Mouse (Mus musculus) kidney, adult 2 months (tissue): ENCODE results near the gene Hsp90aa1.

Source experiments
- CTCF ChIP-seq: fragments of 200-500 bp; conservative IDR thresholded peaks from 2 replicates; pipeline ENCODE4 v1.5.1; 2011; ENCODE audit warnings: low read depth, mild to moderate bottlenecking, control low read depth, low read length, moderate library complexity, mixed read lengths; ENCODE audit not compliant: insufficient read depth, insufficient read length
- POLR2A ChIP-seq: fragments of 200-500 bp; IDR thresholded peaks from one replicate; pipeline ENCODE4 v1.6.1; 2011; ENCODE audit warnings: low read depth, low read length, control low read depth

DNA sequence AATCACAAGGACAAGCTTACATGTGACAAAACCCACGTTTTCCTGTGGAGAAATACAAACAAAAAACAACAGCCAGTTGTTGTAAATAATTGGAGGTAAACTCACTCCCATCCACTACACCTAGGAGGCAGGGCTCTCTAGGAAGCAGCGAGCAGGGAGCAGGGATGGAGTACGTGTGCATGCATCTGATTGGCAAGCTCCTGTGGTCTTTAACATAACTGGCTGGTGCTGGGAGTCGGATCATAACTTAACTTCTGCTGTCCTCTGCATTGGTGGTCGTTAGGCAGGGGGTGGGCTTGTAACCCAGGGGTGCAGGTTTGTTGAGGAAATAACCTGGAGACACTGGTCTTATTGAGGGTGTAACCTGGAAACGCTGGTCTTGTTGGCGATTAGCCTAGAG lies 1.2 kb upstream of the Hsp90aa1 start:
- TF ChIP-seq POLR2A (no peak), CTCF (no peak)
